Mouse (Mus musculus): ENCODE results near the gene Thada. TPM values are rescaled to one million over a fixed set of nuclear protein-coding genes. Genes with fewer than 3 reads are reported as not detected.

Gene Thada
- polyA plus RNA-seq, 1 experiment from 2014 or later, result 4.1 TPM

DNA sequence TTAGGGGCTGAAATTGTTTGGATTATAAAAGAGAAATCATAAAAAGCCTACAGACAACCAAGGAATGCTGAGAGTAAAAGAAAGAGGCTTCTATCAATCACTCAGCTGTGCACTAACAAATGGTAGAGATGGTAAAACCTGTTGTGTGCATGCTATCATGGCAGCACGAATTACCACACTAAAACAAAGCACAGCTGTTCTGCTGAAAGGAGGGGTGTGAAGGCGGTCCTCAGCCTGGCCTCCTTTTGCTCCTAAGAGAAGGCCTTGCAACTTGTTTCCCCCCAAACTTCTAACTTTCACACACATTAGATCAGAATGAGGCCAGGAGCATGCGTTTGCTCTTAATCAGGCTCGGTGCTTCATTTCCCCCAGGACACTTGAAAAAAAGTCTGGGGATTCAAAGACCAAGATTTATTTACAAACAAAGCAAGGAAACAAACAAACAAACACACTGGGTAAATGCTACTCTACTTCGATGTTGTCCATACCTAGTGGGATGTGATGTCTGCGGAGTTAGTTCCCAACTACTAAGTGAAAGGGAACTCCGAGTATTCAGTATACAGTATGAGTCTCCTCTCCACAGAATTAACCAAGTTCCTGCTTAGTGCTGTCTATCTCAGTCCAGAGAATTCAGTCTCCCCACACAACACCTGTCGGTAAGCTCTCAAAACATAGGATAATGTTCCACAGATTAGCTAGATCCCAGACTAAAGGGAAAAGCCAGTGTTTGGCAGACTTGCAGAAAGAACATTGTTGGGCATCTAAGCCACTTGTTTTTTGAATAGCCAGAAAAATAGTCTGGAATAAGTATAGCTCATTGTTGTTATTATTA is 109.7 kb downstream of the Thada start:
- no peaks in the 10 kb centered on the region for H3K27me3 ChIP-seq
- 83% methylated on average over 8 of the region's 8 CpGs for WGBS
- ATAC-seq (replicated peaks; ENCODE audit: insufficient number of reproducible peaks, insufficient read depth, low FRiP score, low read depth), result no peak

GRCm38 (mm10) chr17:84355006-84355405 is 111.0 kb downstream of the Thada start:
- no peaks in the 10 kb centered on the region for H3K9me3 ChIP-seq (replicated peaks)
- H3K4me1 ChIP-seq (replicated peaks), result 0 out of 2 replicates have a peak, but pooled peaks cover 5% of the 10 kb centered on the region
- H3K4me2 ChIP-seq, result no peak overlapping the region
- 96% methylated on average over 3 of the region's 3 CpGs for WGBS
- H3K27me3 ChIP-seq, result no peaks in the 10 kb centered on the region
- no peak overlapping the region for H3K9ac ChIP-seq
- no peaks in the 10 kb centered on the region for H3K36me3 ChIP-seq
- no peak for ATAC-seq (replicated peaks; ENCODE audit: insufficient number of reproducible peaks, insufficient read depth, low FRiP score, low read depth)
- H3K27ac ChIP-seq, result no peak overlapping the region
- H3K4me3 ChIP-seq, result no peak overlapping the region

More for the DNA sequence above, 109.7 kb downstream of the Thada start:
- no peak overlapping the region for H3K4me3 ChIP-seq
- H3K9ac ChIP-seq, result no peak overlapping the region
- 0 out of 2 replicates have a peak, but pooled peaks cover 4% of the 10 kb centered on the region for H3K4me1 ChIP-seq (replicated peaks)
- H3K27ac ChIP-seq, result no peak overlapping the region
- no peaks in the 10 kb centered on the region for H3K36me3 ChIP-seq
- no peak overlapping the region for H3K4me2 ChIP-seq
- H3K9me3 ChIP-seq (replicated peaks), result no peaks in the 10 kb centered on the region

DNA sequence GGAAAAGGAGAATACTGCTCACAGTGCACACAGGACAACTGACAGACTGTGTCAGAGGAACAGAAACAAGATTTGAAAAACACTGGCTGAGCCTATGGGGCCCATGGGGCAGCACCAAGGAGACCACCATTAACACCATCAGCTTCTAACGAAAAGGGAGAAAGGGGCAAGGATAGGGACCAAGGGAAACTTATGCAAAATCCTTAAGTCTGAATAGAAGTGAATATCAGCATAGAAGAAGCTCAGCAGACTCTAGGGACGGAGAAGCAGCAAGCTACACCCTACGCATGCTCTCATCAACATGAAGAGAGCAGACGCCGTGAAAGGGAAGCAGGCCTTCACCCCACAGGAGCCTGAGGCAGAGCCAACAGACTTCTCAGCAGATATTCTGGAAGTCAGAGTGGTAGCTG is 112.1 kb downstream of the Thada start:
- no peaks in the 10 kb centered on the region for H3K27me3 ChIP-seq
- H3K27ac ChIP-seq, result no peak overlapping the region
- H3K4me2 ChIP-seq, result no peak overlapping the region
- no peak overlapping the region for H3K4me3 ChIP-seq
- WGBS, result 79% methylated on average over 5 of the region's 5 CpGs
- H3K9me3 ChIP-seq (replicated peaks), result no peaks in the 10 kb centered on the region
- 0 out of 2 replicates have a peak, but pooled peaks cover 5% of the 10 kb centered on the region for H3K4me1 ChIP-seq (replicated peaks)
- ATAC-seq (replicated peaks; ENCODE audit: insufficient number of reproducible peaks, insufficient read depth, low FRiP score, low read depth), result no peak
- H3K9ac ChIP-seq, result no peak overlapping the region
- H3K36me3 ChIP-seq, result no peaks in the 10 kb centered on the region

- no peaks in the 10 kb centered on the region for H3K36me3 ChIP-seq
- no peak overlapping the region for H3K4me2 ChIP-seq
- H3K27ac ChIP-seq, result no peak overlapping the region
- H3K4me1 ChIP-seq (replicated peaks), result 0 out of 2 replicates have a peak, but pooled peaks cover 5% of the 10 kb centered on the region
- H3K9me3 ChIP-seq (replicated peaks), result no peaks in the 10 kb centered on the region
- no peak overlapping the region for H3K4me3 ChIP-seq
- no peak for ATAC-seq (replicated peaks; ENCODE audit: insufficient number of reproducible peaks, insufficient read depth, low FRiP score, low read depth)
- no peaks in the 10 kb centered on the region for H3K27me3 ChIP-seq
- 91% methylated on average over 3 of the region's 3 CpGs for WGBS
- no peak overlapping the region for H3K9ac ChIP-seq
Measured at GRCm38 (mm10) chr17:84353224-84353901, 112.6 kb downstream of the Thada start.

GRCm38 (mm10) chr17:84352790-84353154 is 113.2 kb downstream of the Thada start:
- no peaks in the 10 kb centered on the region for H3K27me3 ChIP-seq

GRCm38 (mm10) chr17:84351912-84352789 is 113.9 kb downstream of the Thada start:
- WGBS, result 62% methylated on average over 9 of the region's 9 CpGs
- Histone ChIP-seq H3K4me3 (no peak overlapping the region), H3K9ac (no peak overlapping the region), H3K4me1 (replicated peaks) (0 out of 2 replicates have a peak, but pooled peaks cover 5% of the 10 kb centered on the region), H3K27me3 (no peaks in the 10 kb centered on the region), H3K9me3 (replicated peaks) (no peaks in the 10 kb centered on the region), H3K27ac (no peak overlapping the region), H3K4me2 (no peak overlapping the region), H3K36me3 (no peaks in the 10 kb centered on the region)
- ATAC-seq (replicated peaks; ENCODE audit: insufficient number of reproducible peaks, insufficient read depth, low FRiP score, low read depth), result no peak

More at GRCm38 (mm10) chr17:84352790-84353154, 113.2 kb downstream of the Thada start:
- Histone ChIP-seq H3K9ac (no peak overlapping the region), H3K9me3 (replicated peaks) (no peaks in the 10 kb centered on the region), H3K27ac (no peak overlapping the region), H3K36me3 (no peaks in the 10 kb centered on the region), H3K4me3 (no peak overlapping the region), H3K4me2 (no peak overlapping the region), H3K4me1 (replicated peaks) (0 out of 2 replicates have a peak, but pooled peaks cover 5% of the 10 kb centered on the region)
- 84% methylated on average over 3 of the region's 3 CpGs for WGBS
- ATAC-seq (replicated peaks; ENCODE audit: insufficient number of reproducible peaks, insufficient read depth, low FRiP score, low read depth), result no peak

DNA sequence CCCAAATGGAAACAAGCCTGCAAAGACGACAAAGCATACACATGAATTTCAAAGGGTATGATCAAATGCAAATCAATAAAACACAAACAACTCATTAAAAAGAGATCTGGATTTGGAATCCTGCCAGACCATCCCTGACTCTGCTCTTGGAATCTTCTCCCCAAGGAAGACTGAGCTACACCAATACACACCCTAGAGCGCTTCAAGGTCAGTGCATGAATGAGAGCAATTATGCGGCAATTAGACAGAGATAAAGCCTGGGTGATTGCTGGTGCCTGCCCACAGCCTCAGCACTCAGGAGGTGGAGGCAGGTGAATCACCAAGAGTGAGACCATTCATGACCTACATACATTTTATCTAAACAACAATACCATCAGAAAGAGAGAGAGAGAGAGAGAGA is 114.7 kb downstream of the Thada start:
- ATAC-seq (replicated peaks; ENCODE audit: insufficient number of reproducible peaks, insufficient read depth, low FRiP score, low read depth), result no peak
- no peak overlapping the region for H3K9ac ChIP-seq
- no peaks in the 10 kb centered on the region for H3K36me3 ChIP-seq
- WGBS, result 64% methylated on average over 3 of the region's 3 CpGs
- H3K4me2 ChIP-seq, result no peak overlapping the region
- no peak overlapping the region for H3K27ac ChIP-seq
- no peaks in the 10 kb centered on the region for H3K9me3 ChIP-seq (replicated peaks)
- H3K27me3 ChIP-seq, result no peaks in the 10 kb centered on the region
- no peak overlapping the region for H3K4me3 ChIP-seq
- 0 out of 2 replicates have a peak, but pooled peaks cover 5% of the 10 kb centered on the region for H3K4me1 ChIP-seq (replicated peaks)

DNA sequence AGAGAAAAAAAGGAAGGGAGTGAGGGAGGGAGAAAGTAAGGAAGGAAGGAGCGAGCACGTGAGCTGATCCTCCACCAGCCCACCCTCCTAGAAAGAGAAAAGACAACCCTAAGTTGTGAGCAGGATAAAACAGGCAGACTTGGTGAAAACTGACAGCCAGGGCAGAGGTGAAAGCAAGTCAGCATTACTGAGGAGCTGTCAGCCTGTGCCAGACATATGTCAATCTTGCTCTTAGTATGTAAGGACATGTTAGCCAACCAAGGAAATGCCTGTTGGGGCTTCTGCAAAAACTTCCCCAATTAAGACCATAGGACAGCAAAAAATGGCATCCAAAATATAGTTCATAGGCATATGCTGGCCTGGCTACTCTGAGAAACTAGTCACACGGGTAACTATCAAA is 117.1 kb downstream of the Thada start:
- 77% methylated on average over 3 of the region's 3 CpGs for WGBS
- Histone ChIP-seq H3K9ac (no peak overlapping the region), H3K27ac (no peak overlapping the region), H3K4me2 (no peak overlapping the region), H3K9me3 (replicated peaks) (no peaks in the 10 kb centered on the region), H3K36me3 (no peaks in the 10 kb centered on the region), H3K4me3 (no peak overlapping the region), H3K4me1 (replicated peaks) (0 out of 2 replicates have a peak, but pooled peaks cover 5% of the 10 kb centered on the region), H3K27me3 (no peaks in the 10 kb centered on the region)
- ATAC-seq (replicated peaks; ENCODE audit: insufficient number of reproducible peaks, insufficient read depth, low FRiP score, low read depth), result no peak

DNA sequence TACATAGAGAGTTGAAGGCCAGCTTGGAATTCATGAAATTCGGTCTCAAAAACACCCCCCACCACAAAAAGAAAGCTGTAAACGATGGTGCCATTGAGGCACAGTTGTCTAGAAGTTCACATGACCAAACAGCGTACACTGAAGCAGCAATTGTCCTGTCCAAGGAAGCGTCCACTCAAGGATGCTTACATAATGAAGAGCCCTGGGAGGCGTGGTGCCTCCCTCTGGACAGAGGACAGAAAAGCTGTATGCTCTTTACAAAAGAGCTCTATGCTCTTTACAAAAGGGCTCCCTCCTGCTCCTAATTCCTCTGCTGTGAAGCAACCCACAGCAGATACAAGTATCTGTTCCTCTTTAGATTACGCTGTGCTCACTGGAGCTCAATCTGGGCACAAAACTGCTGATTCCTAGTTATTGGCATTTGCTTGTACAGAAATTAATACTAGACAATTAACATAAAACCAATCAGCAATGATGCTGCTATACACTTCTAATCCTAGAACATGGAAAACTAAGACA is 123.6 kb downstream of the Thada start:
- ATAC-seq (replicated peaks; ENCODE audit: insufficient number of reproducible peaks, insufficient read depth, low FRiP score, low read depth), result no peak
- H3K9ac ChIP-seq, result no peak overlapping the region
- 81% methylated on average over 6 of the region's 6 CpGs for WGBS
- H3K4me1 ChIP-seq (replicated peaks), result peaks cover 4% of the 10 kb centered on the region; the same call in 1 of the 2 replicates
- H3K36me3 ChIP-seq, result no peaks in the 10 kb centered on the region
- no peaks in the 10 kb centered on the region for H3K9me3 ChIP-seq (replicated peaks)
- no peak overlapping the region for H3K4me2 ChIP-seq
- no peak overlapping the region for H3K27ac ChIP-seq
- no peak overlapping the region for H3K4me3 ChIP-seq
- no peaks in the 10 kb centered on the region for H3K27me3 ChIP-seq

GRCm38 (mm10) chr17:84341686-84342085 is 124.3 kb downstream of the Thada start:
- no peak overlapping the region for H3K27ac ChIP-seq
- H3K4me3 ChIP-seq, result no peak overlapping the region
- H3K9ac ChIP-seq, result no peak overlapping the region
- H3K36me3 ChIP-seq, result no peaks in the 10 kb centered on the region
- H3K4me1 ChIP-seq (replicated peaks), result peaks cover 4% of the 10 kb centered on the region; the same call in 1 of the 2 replicates
- no peaks in the 10 kb centered on the region for H3K9me3 ChIP-seq (replicated peaks)
- ATAC-seq (replicated peaks; ENCODE audit: insufficient number of reproducible peaks, insufficient read depth, low FRiP score, low read depth), result no peak
- WGBS, result 38% methylated on average over 2 of the region's 2 CpGs
- no peak overlapping the region for H3K4me2 ChIP-seq
- no peaks in the 10 kb centered on the region for H3K27me3 ChIP-seq
